Mouse (Mus musculus): ENCODE data around the gene Man1b1. TPM values are rescaled to one million over a fixed set of nuclear protein-coding genes. Genes with fewer than 3 reads are reported as not detected.
A peak's percentile ranks its signal among the peaks of the same experiment; 100 is the strongest.

Gene Man1b1
- polyA plus RNA-seq, 1 experiment from 2014 or later = 66.3 TPM

- Histone ChIP-seq H3K9ac (ENCODE audit: low read length) (no peak overlapping the region), H3K4me2 (ENCODE audit: low read length) (no peak overlapping the region), H3K4me3 (ENCODE audit: low read depth, low read length) (no peak overlapping the region), H3K27ac (ENCODE audit: low read depth) (no peak overlapping the region), H3K4me1 (replicated peaks; ENCODE audit: control insufficient read depth, insufficient read depth, low read length) (no peaks in the 10 kb centered on the region), H3K9me3 (ENCODE audit: control insufficient read depth, low read length) (no peaks in the 10 kb centered on the region), H3K36me3 (ENCODE audit: control insufficient read depth, insufficient read depth, low read length) (peaks cover 99% of the 10 kb centered on the region), H3K27me3 (replicated peaks; ENCODE audit: control insufficient read depth, insufficient read depth, low read length) (no peaks in the 10 kb centered on the region)
- no peak for ATAC-seq (replicated peaks; ENCODE audit: low FRiP score, low TSS enrichment, low read depth)
- WGBS = 94% methylated on average over 7 of the region's 7 CpGs
- no peak for DNase-seq (ENCODE audit: low spot score)
These were observed 16.0 kb downstream of the Man1b1 start for GRCm38 (mm10) chr2:25348162-25348561.

GRCm38 (mm10) chr2:25349499-25349898, 17.4 kb downstream of the Man1b1 start:
- Histone ChIP-seq H3K4me2 (ENCODE audit: low read length) (no peak overlapping the region), H3K4me3 (ENCODE audit: low read depth, low read length) (no peak overlapping the region), H3K4me1 (replicated peaks; ENCODE audit: control insufficient read depth, insufficient read depth, low read length) (no peaks in the 10 kb centered on the region), H3K27me3 (replicated peaks; ENCODE audit: control insufficient read depth, insufficient read depth, low read length) (no peaks in the 10 kb centered on the region), H3K27ac (ENCODE audit: low read depth) (no peak overlapping the region), H3K9ac (ENCODE audit: low read length) (no peak overlapping the region), H3K9me3 (ENCODE audit: control insufficient read depth, low read length) (no peaks in the 10 kb centered on the region), H3K36me3 (ENCODE audit: control insufficient read depth, insufficient read depth, low read length) (peaks cover 87% of the 10 kb centered on the region)
- DNase-seq (ENCODE audit: low spot score) (no peak), ATAC-seq (replicated peaks; ENCODE audit: low FRiP score, low TSS enrichment, low read depth) (no peak)
- 95% methylated on average over 4 of the region's 4 CpGs for WGBS

- WGBS = 94% methylated on average over 3 of the region's 3 CpGs
- H3K27ac ChIP-seq (ENCODE audit: low read depth) = no peak overlapping the region
- peaks cover 75% of the 10 kb centered on the region for H3K36me3 ChIP-seq (ENCODE audit: control insufficient read depth, insufficient read depth, low read length)
- H3K9me3 ChIP-seq (ENCODE audit: control insufficient read depth, low read length) = no peaks in the 10 kb centered on the region
- DNase-seq (ENCODE audit: low spot score) (no peak), ATAC-seq (replicated peaks; ENCODE audit: low FRiP score, low TSS enrichment, low read depth) (no peak)
- H3K27me3 ChIP-seq (replicated peaks; ENCODE audit: control insufficient read depth, insufficient read depth, low read length) = no peaks in the 10 kb centered on the region
- no peak overlapping the region for H3K4me2 ChIP-seq (ENCODE audit: low read length)
- peaks cover 3% of the 10 kb centered on the region for H3K4me1 ChIP-seq (replicated peaks; ENCODE audit: control insufficient read depth, insufficient read depth, low read length)
- H3K9ac ChIP-seq (ENCODE audit: low read length) = no peak overlapping the region
- H3K4me3 ChIP-seq (ENCODE audit: low read depth, low read length) = no peak overlapping the region
These were observed 18.6 kb downstream of the Man1b1 start for GRCm38 (mm10) chr2:25350701-25351100.

GRCm38 (mm10) chr2:25354211-25354610, 22.1 kb downstream of the Man1b1 start:
- no peak overlapping the region for H3K4me3 ChIP-seq (ENCODE audit: low read depth, low read length)
- no peak overlapping the region for H3K4me2 ChIP-seq (ENCODE audit: low read length)
- no peaks in the 10 kb centered on the region for H3K27me3 ChIP-seq (replicated peaks; ENCODE audit: control insufficient read depth, insufficient read depth, low read length)
- no peak for DNase-seq (ENCODE audit: low spot score)
- WGBS = 88% methylated on average over 6 of the region's 6 CpGs
- no peak for ATAC-seq (replicated peaks; ENCODE audit: low FRiP score, low TSS enrichment, low read depth)
- H3K9ac ChIP-seq (ENCODE audit: low read length) = no peak overlapping the region
- H3K27ac ChIP-seq (ENCODE audit: low read depth) = no peak overlapping the region
- peaks cover 41% of the 10 kb centered on the region for H3K36me3 ChIP-seq (ENCODE audit: control insufficient read depth, insufficient read depth, low read length)
- no peaks in the 10 kb centered on the region for H3K9me3 ChIP-seq (ENCODE audit: control insufficient read depth, low read length)
- H3K4me1 ChIP-seq (replicated peaks; ENCODE audit: control insufficient read depth, insufficient read depth, low read length) = peaks cover 12% of the 10 kb centered on the region

DNA sequence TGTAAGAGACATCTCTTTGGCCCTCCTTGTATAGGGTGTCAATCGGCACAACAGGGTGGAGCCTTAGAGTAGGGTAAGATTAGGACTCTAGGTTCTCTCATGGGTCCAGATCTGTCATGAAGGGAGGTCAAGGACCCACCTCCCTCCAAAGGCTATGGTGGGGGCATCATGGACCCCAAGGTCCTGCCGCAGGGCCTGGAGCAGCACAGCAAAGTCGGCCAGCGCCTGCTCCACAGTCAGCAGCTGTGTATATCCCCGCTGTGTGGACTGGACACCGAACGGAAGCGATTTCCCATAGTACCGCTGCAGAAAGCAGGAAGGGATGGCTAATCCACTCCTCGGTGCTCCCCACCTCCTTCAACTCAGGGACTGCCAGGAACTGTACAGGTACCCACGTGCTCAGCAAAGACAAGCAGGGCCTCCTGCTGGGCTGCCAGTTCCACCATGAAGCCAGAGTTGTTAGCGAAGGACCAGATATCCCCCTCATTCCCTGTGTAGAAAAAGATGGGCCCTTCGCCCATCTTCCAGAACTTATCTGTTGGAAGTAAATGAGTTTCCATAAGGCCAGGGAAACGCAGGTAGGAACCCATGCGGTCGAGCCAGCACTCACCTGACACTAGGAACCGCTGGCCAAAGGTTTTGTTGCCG, 23.4 kb downstream of the Man1b1 start:
- Histone ChIP-seq H3K9me3 (ENCODE audit: control insufficient read depth, low read length) (no peaks in the 10 kb centered on the region), H3K27ac (ENCODE audit: low read depth) (no peak overlapping the region), H3K9ac (ENCODE audit: low read length) (peak overlapping the region; percentile 45), H3K36me3 (ENCODE audit: control insufficient read depth, insufficient read depth, low read length) (peaks cover 28% of the 10 kb centered on the region), H3K4me2 (ENCODE audit: low read length) (peak overlapping the region; percentile 95), H3K27me3 (replicated peaks; ENCODE audit: control insufficient read depth, insufficient read depth, low read length) (no peaks in the 10 kb centered on the region), H3K4me3 (ENCODE audit: low read depth, low read length) (peak overlapping the region; percentile 40), H3K4me1 (replicated peaks; ENCODE audit: control insufficient read depth, insufficient read depth, low read length) (peaks cover 12% of the 10 kb centered on the region)
- 35% methylated on average over 18 of the region's 18 CpGs for WGBS
- ATAC-seq (replicated peaks; ENCODE audit: low FRiP score, low TSS enrichment, low read depth) (no peak), DNase-seq (ENCODE audit: low spot score) (no peak)

DNA sequence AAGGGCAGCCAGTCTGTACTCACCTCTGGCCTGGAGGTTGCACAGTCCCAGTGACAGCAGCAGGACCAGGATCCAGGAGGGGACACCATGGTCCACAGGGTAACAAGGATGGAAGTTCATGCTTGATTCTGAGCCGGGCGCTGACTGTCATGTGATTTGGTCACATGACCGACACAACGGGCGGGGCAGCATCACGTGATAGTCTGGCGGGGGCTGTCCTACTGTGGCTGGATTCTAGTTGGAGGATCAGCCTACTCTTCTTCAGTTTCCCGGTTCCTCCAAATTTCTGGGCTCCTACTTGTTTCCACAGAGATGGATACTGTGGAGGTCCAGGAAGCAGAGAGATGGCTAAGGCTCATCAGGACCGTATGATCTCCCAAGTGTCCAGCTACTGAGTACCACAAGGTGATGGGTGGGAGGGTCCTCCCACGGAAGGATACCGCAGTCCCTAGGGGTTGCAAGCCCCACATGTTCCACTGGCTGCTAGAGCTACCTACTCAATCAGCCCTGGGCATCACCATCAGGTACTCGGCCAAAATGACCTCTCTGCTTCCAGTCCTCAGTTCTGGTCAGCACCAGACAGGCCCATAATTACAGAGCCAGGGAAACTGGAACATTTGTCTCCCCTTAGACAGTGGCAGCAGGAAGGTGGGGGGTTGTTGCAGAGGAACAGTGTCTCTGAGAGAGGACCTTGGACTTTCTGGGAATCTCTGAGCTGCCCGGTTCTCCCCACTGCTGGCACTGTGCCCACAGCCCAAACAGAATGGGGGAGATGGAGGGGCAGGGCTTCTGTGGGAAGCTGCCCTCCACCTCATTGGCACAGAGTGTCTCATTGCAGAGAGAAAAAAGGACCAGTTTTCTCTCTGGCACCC, 24.3 kb downstream of the Man1b1 start, which contains the start of gene Dpp7:
Dpp7 (minus strand) TSS at position 152 of the 872 bp plus-strand sequence.
- 2% methylated on average over 13 of the region's 13 CpGs for WGBS
- Histone ChIP-seq H3K36me3 (ENCODE audit: control insufficient read depth, insufficient read depth, low read length) (peaks cover 21% of the 10 kb centered on the region), H3K9ac (ENCODE audit: low read length) (peak within 1 kb of the TSS; percentile 45), H3K9me3 (ENCODE audit: control insufficient read depth, low read length) (no peaks in the 10 kb centered on the region), H3K4me2 (ENCODE audit: low read length) (peak within 1 kb of the TSS; percentile 95), H3K4me3 (ENCODE audit: low read depth, low read length) (peak within 1 kb of the TSS; percentile 40), H3K27ac (ENCODE audit: low read depth) (no peak within 1 kb of the TSS), H3K4me1 (replicated peaks; ENCODE audit: control insufficient read depth, insufficient read depth, low read length) (peaks cover 12% of the 10 kb centered on the region), H3K27me3 (replicated peaks; ENCODE audit: control insufficient read depth, insufficient read depth, low read length) (no peaks in the 10 kb centered on the region)
- ATAC-seq (replicated peaks; ENCODE audit: low FRiP score, low TSS enrichment, low read depth) (peak; percentile 76), DNase-seq (ENCODE audit: low spot score) (peak; percentile 93)

- Histone ChIP-seq H3K27ac (ENCODE audit: low read depth) (no peak overlapping the region), H3K36me3 (ENCODE audit: control insufficient read depth, insufficient read depth, low read length) (0 out of 2 replicates have a peak, but pooled peaks cover 3% of the 10 kb centered on the region), H3K9me3 (ENCODE audit: control insufficient read depth, low read length) (no peaks in the 10 kb centered on the region), H3K27me3 (replicated peaks; ENCODE audit: control insufficient read depth, insufficient read depth, low read length) (no peaks in the 10 kb centered on the region), H3K4me3 (ENCODE audit: low read depth, low read length) (no peak overlapping the region), H3K9ac (ENCODE audit: low read length) (no peak overlapping the region), H3K4me2 (ENCODE audit: low read length) (no peak overlapping the region), H3K4me1 (replicated peaks; ENCODE audit: control insufficient read depth, insufficient read depth, low read length) (peaks cover 12% of the 10 kb centered on the region)
- ATAC-seq (replicated peaks; ENCODE audit: low FRiP score, low TSS enrichment, low read depth) (no peak), DNase-seq (ENCODE audit: low spot score) (no peak)
- 84% methylated on average over 4 of the region's 4 CpGs for WGBS
These were observed 27.7 kb downstream of the Man1b1 start for GRCm38 (mm10) chr2:25359848-25360247.

DNA sequence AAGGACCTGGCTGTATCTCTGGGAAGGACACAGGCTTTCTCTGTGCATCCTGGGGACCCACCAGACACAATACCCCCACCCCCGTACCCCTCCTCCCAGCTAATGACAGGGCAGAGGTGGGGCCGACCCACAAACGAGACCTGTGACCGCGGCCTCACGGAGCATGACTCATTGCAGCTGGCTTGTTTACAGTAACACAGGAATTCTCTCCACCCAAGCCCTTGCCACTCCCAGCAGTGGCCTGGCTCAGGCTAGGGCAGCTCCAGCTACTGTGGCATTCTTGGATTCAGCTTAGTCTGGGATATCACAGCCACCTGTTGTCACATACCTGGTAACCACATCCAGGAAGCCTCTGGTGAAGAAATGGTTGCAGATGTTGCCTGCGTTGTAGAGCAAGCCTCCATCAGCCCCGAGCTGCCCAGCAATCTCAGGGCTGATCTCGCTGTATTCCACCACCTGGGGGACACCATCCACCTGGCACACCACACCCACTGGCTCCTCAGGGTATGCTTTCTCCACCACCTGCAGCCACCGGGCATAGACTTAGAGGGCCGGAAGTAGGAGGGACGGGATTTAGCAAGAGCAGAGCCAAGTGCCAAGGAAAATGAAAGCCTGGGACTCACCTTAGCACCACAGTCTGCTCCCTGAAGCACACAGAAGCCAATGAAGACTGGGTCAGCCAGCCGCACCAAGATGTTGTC, 31.5 kb downstream of the Man1b1 start:
- Histone ChIP-seq H3K9ac (ENCODE audit: low read length) (no peak overlapping the region), H3K27ac (ENCODE audit: low read depth) (no peak overlapping the region), H3K36me3 (ENCODE audit: control insufficient read depth, insufficient read depth, low read length) (0 out of 2 replicates have a peak, but pooled peaks cover 3% of the 10 kb centered on the region), H3K4me3 (ENCODE audit: low read depth, low read length) (no peak overlapping the region), H3K4me1 (replicated peaks; ENCODE audit: control insufficient read depth, insufficient read depth, low read length) (no peaks in the 10 kb centered on the region), H3K9me3 (ENCODE audit: control insufficient read depth, low read length) (no peaks in the 10 kb centered on the region), H3K27me3 (replicated peaks; ENCODE audit: control insufficient read depth, insufficient read depth, low read length) (no peaks in the 10 kb centered on the region), H3K4me2 (ENCODE audit: low read length) (no peak overlapping the region)
- peak; percentile 58 for DNase-seq (ENCODE audit: low spot score)
- 41% methylated on average over 13 of the region's 13 CpGs for WGBS
- no peak; the same call in 1 of the 2 replicates for ATAC-seq (replicated peaks; ENCODE audit: low FRiP score, low TSS enrichment, low read depth)
